In genomic region chr4:100828737-100829136, GRCm38 (mm10) we compare ENCODE assay signal across 11 mouse cellular contexts. TPM values are rescaled to one million over a fixed set of nuclear protein-coding genes. Genes with fewer than 3 reads are reported as not detected.
DNase-seq lines count a peak whose midpoint lies in the region; ATAC-seq and TF ChIP-seq lines count a peak whose summit lies in the region.
"Had no signal": no experiment of that assay in that cellular context is flagged by ENCODE, and none has a peak within 500 bp of the region (broad histone marks: within the 10 kb centered on the region; RNA-seq: fewer than 3 reads in every experiment).

No protein-coding gene starts in this region.

- H3K27me3 ChIP-seq in intestine, embryonic 14.5 days (replicated peaks; ENCODE audit: control insufficient read depth, insufficient read depth, low read length), result no peaks in the 10 kb centered on the region
- H3K27me3 ChIP-seq in intestine, postnatal 0 days (replicated peaks; ENCODE audit: control insufficient read depth, insufficient read depth, low read length), result no peaks in the 10 kb centered on the region
- H3K27me3 ChIP-seq in embryonic facial prominence, embryonic 15.5 days, result no peaks in the 10 kb centered on the region
- H3K27me3 ChIP-seq in kidney, postnatal 0 days (ENCODE audit: insufficient read depth, low read length), result no peaks in the 10 kb centered on the region
- no peaks in the 10 kb centered on the region for H3K27me3 ChIP-seq in neural tube, embryonic 13.5 days

- no peak overlapping the region for H3K27ac ChIP-seq in intestine, embryonic 14.5 days (ENCODE audit: low read depth)
- no peak overlapping the region for H3K27ac ChIP-seq in intestine, postnatal 0 days (ENCODE audit: low read depth, low read length)
- H3K27ac ChIP-seq in embryonic facial prominence, embryonic 15.5 days (replicated peaks), result no peak overlapping the region
- no peak overlapping the region for H3K27ac ChIP-seq in kidney, postnatal 0 days
- peak overlapping the region; percentile 59 for H3K27ac ChIP-seq in neural tube, embryonic 13.5 days (replicated peaks)
- H3K27ac ChIP-seq: gastrocnemius, adult 2 months had no signal

- H3K4me2 ChIP-seq in intestine, embryonic 14.5 days (ENCODE audit: low read length), result no peak overlapping the region
- H3K4me2 ChIP-seq in intestine, postnatal 0 days (replicated peaks; ENCODE audit: low read depth), result no peak overlapping the region
- H3K4me2 ChIP-seq in embryonic facial prominence, embryonic 15.5 days (replicated peaks), result no peak overlapping the region
- no peak overlapping the region for H3K4me2 ChIP-seq in kidney, postnatal 0 days (ENCODE audit: low read length)
- peak overlapping the region; percentile 9; the same call in 1 of the 2 replicates for H3K4me2 ChIP-seq in neural tube, embryonic 13.5 days

- H3K9me3 ChIP-seq in intestine, embryonic 14.5 days (ENCODE audit: control insufficient read depth, low read length), result 0 out of 2 replicates have a peak, but pooled peaks cover 2% of the 10 kb centered on the region
- no peaks in the 10 kb centered on the region for H3K9me3 ChIP-seq in intestine, postnatal 0 days (ENCODE audit: control insufficient read depth)
- no peaks in the 10 kb centered on the region for H3K9me3 ChIP-seq in embryonic facial prominence, embryonic 15.5 days (replicated peaks)
- H3K9me3 ChIP-seq in kidney, postnatal 0 days (replicated peaks; ENCODE audit: low read length), result no peaks in the 10 kb centered on the region
- H3K9me3 ChIP-seq in neural tube, embryonic 13.5 days, result no peaks in the 10 kb centered on the region

- no peaks in the 10 kb centered on the region for H3K36me3 ChIP-seq in intestine, embryonic 14.5 days (ENCODE audit: control insufficient read depth, insufficient read depth, low read length)
- no peaks in the 10 kb centered on the region for H3K36me3 ChIP-seq in intestine, postnatal 0 days (ENCODE audit: control insufficient read depth, insufficient read depth)
- H3K36me3 ChIP-seq in embryonic facial prominence, embryonic 15.5 days, result no peaks in the 10 kb centered on the region
- H3K36me3 ChIP-seq in kidney, postnatal 0 days (ENCODE audit: insufficient read depth, low read length), result no peaks in the 10 kb centered on the region
- no peaks in the 10 kb centered on the region for H3K36me3 ChIP-seq in neural tube, embryonic 13.5 days

- 0 out of 2 replicates have a peak, but pooled peaks have one; percentile 54 for ATAC-seq in intestine, embryonic 14.5 days (replicated peaks; ENCODE audit: low FRiP score, low TSS enrichment, low read depth)
- no peak for ATAC-seq in intestine, postnatal 0 days
- peak; percentile 65 for ATAC-seq in embryonic facial prominence, embryonic 15.5 days (ENCODE audit: insufficient number of reproducible peaks, low FRiP score, low TSS enrichment, low read depth)
- no peak for ATAC-seq in kidney, postnatal 0 days (replicated peaks; ENCODE audit: low FRiP score, low read depth)
- ATAC-seq in neural tube, embryonic 13.5 days (ENCODE audit: low read depth), result peak; percentile 62; the same call in 1 of the 2 replicates

- no peak overlapping the region for H3K9ac ChIP-seq in intestine, embryonic 14.5 days (ENCODE audit: low read length)
- H3K9ac ChIP-seq in intestine, postnatal 0 days (ENCODE audit: low read depth, low read length), result no peak overlapping the region
- no peak overlapping the region for H3K9ac ChIP-seq in embryonic facial prominence, embryonic 15.5 days
- H3K9ac ChIP-seq in kidney, postnatal 0 days (ENCODE audit: low read depth, low read length), result no peak overlapping the region
- no peak overlapping the region for H3K9ac ChIP-seq in neural tube, embryonic 13.5 days

- WGBS in intestine, embryonic 14.5 days, result 6% methylated on average over 10 of the region's 10 CpGs
- WGBS in intestine, postnatal 0 days, result 8% methylated on average over 10 of the region's 10 CpGs
- WGBS in embryonic facial prominence, embryonic 15.5 days, result 10% methylated on average over 10 of the region's 10 CpGs
- WGBS in kidney, postnatal 0 days, result 11% methylated on average over 10 of the region's 10 CpGs
- WGBS in neural tube, embryonic 13.5 days, result 4% methylated on average over 10 of the region's 10 CpGs

- TF ChIP-seq CTCF in intestine, postnatal 0 days (IDR thresholded peaks at IDR 0.05; ENCODE audit: low read depth), result no peak
- TF ChIP-seq CTCF in kidney, postnatal 0 days (IDR thresholded peaks at IDR 0.05; ENCODE audit: low read depth), result no peak

- DNase-seq in intestine, embryonic 14.5 days (ENCODE audit: low spot score), result peak; percentile 64
- DNase-seq in kidney, postnatal 0 days (ENCODE audit: low spot score), result peak; percentile 42
- DNase-seq in spleen, adult 12 weeks (ENCODE audit: low spot score), result no peak
- DNase-seq in layer of hippocampus, postnatal 10 days (ENCODE audit: low spot score in 2 of 2), result no peak
- DNase-seq in adrenal gland, postnatal 36 days, result no peak
- DNase-seq: gastrocnemius, adult 2 months; lung, adult 18-20 months; right cerebral cortex, postnatal 14 days had no signal

- peaks cover 21% of the 10 kb centered on the region for H3K4me1 ChIP-seq in intestine, embryonic 14.5 days (replicated peaks; ENCODE audit: control insufficient read depth, insufficient read depth, low read length)
- peaks cover 13% of the 10 kb centered on the region for H3K4me1 ChIP-seq in intestine, postnatal 0 days (replicated peaks; ENCODE audit: control insufficient read depth, insufficient read depth, low read length)
- peaks cover 25% of the 10 kb centered on the region for H3K4me1 ChIP-seq in embryonic facial prominence, embryonic 15.5 days
- H3K4me1 ChIP-seq in kidney, postnatal 0 days (replicated peaks; ENCODE audit: insufficient read depth, low read length), result peaks cover 9% of the 10 kb centered on the region
- H3K4me1 ChIP-seq in neural tube, embryonic 13.5 days (replicated peaks), result peaks cover 44% of the 10 kb centered on the region

- no peak overlapping the region for H3K4me3 ChIP-seq in intestine, embryonic 14.5 days (ENCODE audit: low read depth, low read length)
- H3K4me3 ChIP-seq in intestine, postnatal 0 days (ENCODE audit: low read depth, low read length), result no peak overlapping the region
- no peak overlapping the region for H3K4me3 ChIP-seq in embryonic facial prominence, embryonic 15.5 days (replicated peaks)
- H3K4me3 ChIP-seq in kidney, postnatal 0 days (replicated peaks; ENCODE audit: low read depth, low read length), result no peak overlapping the region
- H3K4me3 ChIP-seq in neural tube, embryonic 13.5 days, result no peak overlapping the region
- H3K4me3 ChIP-seq: gastrocnemius, adult 2 months had no signal

RNA-seq across cellular contexts. Expression of gene Cachd1, which starts 52.3 kb away (rescaled TPM):
- polyA plus RNA-seq in intestine, embryonic 14.5 days (2014; fragmentation: Nextera tagmentation; extraction: Ambion mirVana), result 20.2 and 22.8 TPM in 2 replicates
- 8.2 and 9.1 TPM in 2 replicates for polyA plus RNA-seq in intestine, postnatal 0 days (2015; fragmentation: Nextera tagmentation; extraction: Ambion mirVana)
- polyA plus RNA-seq in embryonic facial prominence, embryonic 15.5 days (2015; fragmentation: Nextera tagmentation; extraction: Ambion mirVana), result 34.2 and 37.3 TPM in 2 replicates
- 11.7 and 12.2 TPM in 2 replicates for polyA plus RNA-seq in kidney, postnatal 0 days (2015; fragmentation: Nextera tagmentation; extraction: Ambion mirVana)
- 16.6 and 16.9 TPM in 2 replicates for polyA plus RNA-seq in neural tube, embryonic 13.5 days (2015; fragmentation: Nextera tagmentation; extraction: Ambion mirVana)
- 10 to 100 TPM; 33.6 to 42.9 TPM for total RNA-seq in layer of hippocampus, postnatal 10 days (2021)
- total RNA-seq in adrenal gland, postnatal 36 days (2021), result 10 to 100 TPM in 1 of 2 experiments, 1 to 10 TPM in 1; 8.6 to 12.1 TPM

Comparison
In these comparisons a context has a peak if more than half of its experiments do, and no peak if none do; other contexts are left out.
1. ATAC-seq: peak in intestine, embryonic 14.5 days (single experiment), embryonic facial prominence, embryonic 15.5 days (single experiment) and neural tube, embryonic 13.5 days (single experiment); none in intestine, postnatal 0 days (single experiment) and kidney, postnatal 0 days (single experiment).
2. DNase-seq: peak in intestine, embryonic 14.5 days (single experiment) and kidney, postnatal 0 days (single experiment); none in spleen, adult 12 weeks (single experiment), layer of hippocampus, postnatal 10 days (0 of 2) and adrenal gland, postnatal 36 days (0 of 2).